Mouse (Mus musculus) lung, adult 2 months (tissue): ENCODE data around the gene Ascc1.

Experiments
- CTCF ChIP-seq: fragments of 200-500 bp; IDR thresholded peaks from 2 replicates; pipeline ENCODE4 v1.5.1; 2011; ENCODE audit warnings: mild to moderate bottlenecking, low read length, control low read depth; ENCODE audit not compliant: insufficient read depth
- POLR2A ChIP-seq: fragments of 200-500 bp; IDR thresholded peaks from 2 replicates; pipeline ENCODE4 v1.6.1; 2011; ENCODE audit warnings: low read depth, mild to moderate bottlenecking, control low read depth, low read length, borderline replicate concordance; ENCODE audit errors: extremely low read depth

DNA sequence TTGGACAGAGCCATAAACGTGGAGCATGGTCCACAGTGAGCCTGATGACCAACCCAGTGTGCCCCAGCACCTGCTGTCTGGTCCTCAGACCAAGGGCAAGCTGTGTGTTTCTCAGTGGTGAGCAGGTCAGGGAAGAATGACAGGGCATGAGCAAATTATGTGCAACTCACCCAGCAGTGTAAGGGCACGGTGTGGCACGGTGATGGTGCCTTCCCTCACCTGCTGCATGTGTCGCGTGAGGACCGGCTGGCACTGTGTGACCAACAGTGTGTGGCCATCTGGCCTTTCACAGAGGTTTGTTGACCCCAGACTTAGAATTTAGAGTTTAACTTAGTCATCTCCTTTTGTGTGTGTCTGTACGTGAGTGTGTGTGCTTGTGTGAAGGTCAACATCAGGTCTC, 74.6 kb downstream of the Ascc1 start:
- no peak for TF ChIP-seq POLR2A
- no peak for TF ChIP-seq CTCF
